Mouse (Mus musculus) erythroblast, embryonic 14.5 days (primary cell): ENCODE measurements around the gene Ccdc54. TPM values are rescaled to one million over a fixed set of nuclear protein-coding genes. Genes with fewer than 3 reads are reported as not detected.

Experiments
- H3K27me3 ChIP-seq: 2 replicates; pipeline ENCODE4 v1.6.1; 2012; ENCODE audit warnings: inconsistent platforms; ENCODE audit not compliant: control insufficient read depth
- H3K36me3 ChIP-seq: 2 replicates; pipeline ENCODE4 v1.6.1; 2012; ENCODE audit warnings: mild to moderate bottlenecking, inconsistent platforms; ENCODE audit not compliant: control insufficient read depth
- H3K4me1 ChIP-seq: 2 replicates; pipeline ENCODE4 v1.6.1; 2012; ENCODE audit warnings: inconsistent platforms; ENCODE audit not compliant: control insufficient read depth
- H3K4me3 ChIP-seq: replicated peaks from 2 replicates; pipeline ENCODE3; 2012; ENCODE audit warnings: moderate library complexity, mild to moderate bottlenecking, inconsistent platforms
- H3K9me3 ChIP-seq: 2 replicates; pipeline ENCODE4 v1.6.1; 2012; ENCODE audit warnings: low read length, inconsistent platforms, mixed read lengths; ENCODE audit not compliant: control insufficient read depth
- GATA1 ChIP-seq: IDR thresholded peaks from 2 replicates; pipeline ENCODE4 v1.6.1; 2012; ENCODE audit warnings: low read length, inconsistent platforms, mixed read lengths
- TAL1 ChIP-seq: IDR thresholded peaks from 3 replicates; pipeline ENCODE4 v1.6.1; 2012; ENCODE audit warnings: low read length, inconsistent platforms, mixed read lengths
- polyA plus RNA-seq: library from polyadenylated mRNA; stranded (reverse); fragments of >175 nt; gene quantifications from 2 replicates; pipeline ENCODE4 v1.2.3, GENCODE M21; 2012

Gene Ccdc54
- polyA plus RNA-seq, 1 experiment = not detected

- TF ChIP-seq GATA1 (no peak), TAL1 (no peak)
- Histone ChIP-seq H3K4me1 (no peaks in the 10 kb centered on the region), H3K27me3 (no peaks in the 10 kb centered on the region), H3K9me3 (no peaks in the 10 kb centered on the region), H3K4me3 (no peak overlapping the region), H3K36me3 (no peaks in the 10 kb centered on the region)
Observed at GRCm38 (mm10) chr16:50596171-50596570, 5.2 kb upstream of the Ccdc54 start.

DNA sequence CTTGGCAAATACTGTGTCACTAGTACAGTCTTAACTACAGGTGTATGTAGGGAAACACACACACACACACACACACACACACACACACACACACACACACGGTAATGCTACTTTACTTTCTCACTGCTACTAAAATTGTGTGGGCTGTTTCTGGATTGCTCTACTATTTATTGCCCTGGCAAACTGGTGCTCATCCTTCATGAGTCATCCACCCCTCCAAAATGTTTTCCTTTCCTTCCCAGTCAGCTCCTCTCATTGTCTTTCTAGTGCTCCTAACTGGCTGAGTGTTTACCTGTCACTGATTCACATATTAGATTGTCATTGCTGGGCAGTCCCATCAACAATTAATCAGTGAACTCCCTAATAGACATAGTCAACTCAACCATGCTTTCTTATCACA is 3.9 kb upstream of the Ccdc54 start:
- H3K27me3 ChIP-seq = no peaks in the 10 kb centered on the region
- H3K36me3 ChIP-seq = no peaks in the 10 kb centered on the region
- TF ChIP-seq GATA1 (no peak), TAL1 (no peak)
- no peak overlapping the region for H3K4me3 ChIP-seq
- no peaks in the 10 kb centered on the region for H3K4me1 ChIP-seq
- H3K9me3 ChIP-seq = no peaks in the 10 kb centered on the region

- no peaks in the 10 kb centered on the region for H3K9me3 ChIP-seq
- no peak for TF ChIP-seq TAL1
- no peak for TF ChIP-seq GATA1
- H3K27me3 ChIP-seq = no peaks in the 10 kb centered on the region
- H3K4me3 ChIP-seq = no peak overlapping the region
- no peaks in the 10 kb centered on the region for H3K4me1 ChIP-seq
- no peaks in the 10 kb centered on the region for H3K36me3 ChIP-seq
Observed at GRCm38 (mm10) chr16:50593361-50593760, 2.4 kb upstream of the Ccdc54 start.

GRCm38 (mm10) chr16:50589574-50590151 is 1.3 kb downstream of the Ccdc54 start:
- no peaks in the 10 kb centered on the region for H3K36me3 ChIP-seq

DNA sequence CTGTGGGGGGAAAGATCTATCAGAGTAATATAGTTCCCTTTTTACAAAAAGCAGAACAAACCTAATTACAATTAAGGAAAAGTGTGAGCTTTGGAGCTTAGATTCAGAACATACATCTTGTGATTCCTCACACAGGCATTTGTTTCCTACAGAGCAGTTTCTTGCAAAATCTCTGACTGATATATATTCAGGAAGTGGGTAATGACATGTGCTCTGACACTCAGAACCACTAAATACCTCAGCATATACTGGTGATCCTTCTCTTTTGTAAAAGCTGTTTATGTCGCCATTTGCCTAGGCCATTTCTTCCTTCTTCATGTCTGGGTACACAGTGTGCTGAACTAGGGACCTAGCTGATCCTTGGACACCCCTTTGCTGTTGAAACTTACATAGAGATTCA is 2.8 kb downstream of the Ccdc54 start:
- Histone ChIP-seq H3K4me1 (no peaks in the 10 kb centered on the region), H3K27me3 (no peaks in the 10 kb centered on the region), H3K4me3 (no peak overlapping the region), H3K36me3 (no peaks in the 10 kb centered on the region), H3K9me3 (no peaks in the 10 kb centered on the region)
- TF ChIP-seq GATA1 (no peak), TAL1 (no peak)

More at GRCm38 (mm10) chr16:50589574-50590151, 1.3 kb downstream of the Ccdc54 start:
- H3K9me3 ChIP-seq = no peaks in the 10 kb centered on the region
- H3K4me1 ChIP-seq = no peaks in the 10 kb centered on the region
- H3K27me3 ChIP-seq = no peaks in the 10 kb centered on the region
- H3K4me3 ChIP-seq = no peak overlapping the region
- TF ChIP-seq GATA1 = no peak
- no peak for TF ChIP-seq TAL1

DNA sequence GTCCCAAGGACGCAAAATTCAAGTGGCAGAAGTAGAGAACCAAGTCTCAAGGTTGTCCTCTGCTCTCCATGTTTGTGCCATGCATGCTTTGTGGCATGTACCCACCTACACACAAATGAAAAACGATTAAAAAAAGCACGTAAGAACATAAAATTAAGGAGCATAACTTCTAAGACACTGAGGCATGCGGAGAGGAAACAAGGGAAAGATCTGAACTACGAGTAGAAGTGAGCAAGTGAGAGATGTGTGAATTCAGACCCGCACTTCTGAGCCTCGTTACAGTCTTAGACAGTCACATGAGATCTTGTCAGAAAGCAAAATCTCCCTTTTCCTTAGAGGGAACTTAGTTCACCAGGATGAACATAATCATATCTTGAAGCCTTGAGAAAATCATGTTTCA is 3.8 kb downstream of the Ccdc54 start:
- Histone ChIP-seq H3K27me3 (no peaks in the 10 kb centered on the region), H3K4me3 (no peak overlapping the region), H3K9me3 (no peaks in the 10 kb centered on the region), H3K4me1 (no peaks in the 10 kb centered on the region), H3K36me3 (no peaks in the 10 kb centered on the region)
- TF ChIP-seq GATA1 (no peak), TAL1 (no peak)

DNA sequence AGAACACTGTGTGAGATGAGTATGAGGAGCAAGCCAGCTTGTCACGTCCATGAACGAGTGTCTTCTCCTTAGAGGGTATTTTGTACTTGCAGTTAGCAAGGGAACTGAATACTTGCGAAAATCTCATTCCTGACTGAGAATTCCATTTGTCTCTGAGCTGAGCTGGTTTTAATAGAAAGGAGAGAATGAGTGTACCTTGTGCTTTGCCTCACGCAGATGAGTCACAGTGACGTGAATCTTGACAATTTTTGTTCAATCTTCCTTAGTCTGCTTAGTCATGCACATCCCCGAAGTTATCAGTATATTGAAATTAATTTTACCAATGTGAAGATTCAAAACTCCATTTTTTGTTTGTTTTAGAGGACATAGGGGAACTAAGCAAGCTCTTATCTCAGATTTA is 12.6 kb downstream of the Ccdc54 start:
- Histone ChIP-seq H3K36me3 (no peaks in the 10 kb centered on the region), H3K27me3 (no peaks in the 10 kb centered on the region), H3K4me1 (no peaks in the 10 kb centered on the region), H3K4me3 (no peak overlapping the region), H3K9me3 (no peaks in the 10 kb centered on the region)
- TF ChIP-seq TAL1 = no peak
- TF ChIP-seq GATA1 = no peak

GRCm38 (mm10) chr16:50572557-50572956 is 18.4 kb downstream of the Ccdc54 start:
- Histone ChIP-seq H3K9me3 (no peaks in the 10 kb centered on the region), H3K4me1 (no peaks in the 10 kb centered on the region), H3K36me3 (no peaks in the 10 kb centered on the region), H3K4me3 (no peak overlapping the region), H3K27me3 (no peaks in the 10 kb centered on the region)
- TF ChIP-seq GATA1 (no peak), TAL1 (no peak)

DNA sequence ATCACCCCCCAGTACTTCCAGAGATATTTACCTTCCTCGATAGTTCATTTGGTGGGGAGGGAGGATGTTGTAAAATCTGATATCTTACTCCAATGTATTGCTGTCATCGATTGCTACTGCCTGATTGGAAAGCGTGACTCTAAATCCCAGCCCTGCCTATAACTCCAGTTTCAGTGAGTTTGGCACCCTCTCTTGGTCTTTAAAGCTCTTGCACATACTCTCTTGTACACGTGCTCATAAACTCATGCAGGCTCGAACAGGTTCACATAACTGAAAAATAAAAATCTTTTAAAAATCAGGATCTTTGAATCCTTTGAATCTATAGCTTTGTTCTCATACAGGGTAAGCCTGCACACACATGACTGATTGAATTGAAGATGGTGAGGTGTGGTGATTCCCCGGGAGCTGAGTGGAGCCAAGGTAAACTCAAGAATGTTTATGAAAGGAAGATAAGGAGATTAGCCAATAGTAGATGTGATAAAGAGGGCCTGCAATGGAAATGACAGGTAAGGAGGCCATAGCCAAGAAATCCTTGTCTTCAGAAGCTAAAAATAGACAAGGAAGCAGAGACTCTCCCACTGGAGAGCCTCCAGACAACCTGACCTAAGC is 31.7 kb downstream of the Ccdc54 start:
- Histone ChIP-seq H3K27me3 (no peaks in the 10 kb centered on the region), H3K4me3 (no peak overlapping the region), H3K9me3 (no peaks in the 10 kb centered on the region), H3K36me3 (no peaks in the 10 kb centered on the region), H3K4me1 (no peaks in the 10 kb centered on the region)
- no peak for TF ChIP-seq TAL1
- TF ChIP-seq GATA1 = no peak

DNA sequence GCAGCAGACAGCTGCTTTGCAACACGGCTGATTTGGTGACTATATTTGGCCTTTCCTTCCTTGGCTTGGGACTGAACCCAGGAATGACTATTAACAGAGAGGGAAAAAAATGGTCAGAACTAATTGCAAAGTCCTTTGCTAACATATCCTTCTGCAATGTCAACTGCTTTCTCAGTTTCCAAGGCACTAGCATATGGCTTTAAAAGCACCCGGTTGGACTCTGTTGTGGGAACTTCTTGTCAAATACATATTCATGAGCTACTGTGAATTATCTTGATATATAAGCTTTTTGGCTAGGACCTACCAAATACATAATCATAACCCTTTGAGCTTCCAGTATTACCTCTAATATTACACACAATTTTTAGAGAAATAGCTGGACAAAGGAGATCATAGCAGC is 37.1 kb downstream of the Ccdc54 start:
- Histone ChIP-seq H3K4me3 (no peak overlapping the region), H3K27me3 (no peaks in the 10 kb centered on the region), H3K36me3 (no peaks in the 10 kb centered on the region), H3K4me1 (no peaks in the 10 kb centered on the region), H3K9me3 (no peaks in the 10 kb centered on the region)
- TF ChIP-seq GATA1 (no peak), TAL1 (no peak)
